Mouse (Mus musculus): ENCODE data around the gene Saa1.
"Not testable (repeated sequence)": the region's sequence is repeated elsewhere in the genome, so short reads cannot be mapped to it uniquely, and the experiment has no call there.

Gene Saa1

DNA sequence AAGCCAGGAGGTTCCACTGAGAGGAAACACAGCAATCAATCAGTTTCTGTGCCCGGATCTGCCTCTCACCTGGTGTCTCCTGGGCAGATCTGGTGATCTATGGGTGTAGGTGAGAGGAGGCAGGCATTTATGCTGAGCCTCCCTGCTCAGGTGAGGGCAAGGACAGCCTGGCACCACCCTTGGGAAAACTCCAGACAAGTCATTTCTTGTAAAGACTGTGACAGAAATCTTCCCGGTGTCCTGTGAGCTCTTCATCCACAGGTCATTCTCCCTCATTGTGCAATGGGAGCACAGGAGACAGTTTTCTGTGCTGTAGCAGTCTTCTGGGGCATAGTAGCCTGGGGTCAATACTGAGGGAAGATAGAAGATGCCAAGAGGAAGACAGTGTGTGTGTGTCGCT lies at the start of gene Saa1:
Saa1 (minus strand) TSS at position 101 of the 400 bp plus-strand sequence.
- DNase-seq (ENCODE audit: low spot score): not testable (repeated sequence)

DNA sequence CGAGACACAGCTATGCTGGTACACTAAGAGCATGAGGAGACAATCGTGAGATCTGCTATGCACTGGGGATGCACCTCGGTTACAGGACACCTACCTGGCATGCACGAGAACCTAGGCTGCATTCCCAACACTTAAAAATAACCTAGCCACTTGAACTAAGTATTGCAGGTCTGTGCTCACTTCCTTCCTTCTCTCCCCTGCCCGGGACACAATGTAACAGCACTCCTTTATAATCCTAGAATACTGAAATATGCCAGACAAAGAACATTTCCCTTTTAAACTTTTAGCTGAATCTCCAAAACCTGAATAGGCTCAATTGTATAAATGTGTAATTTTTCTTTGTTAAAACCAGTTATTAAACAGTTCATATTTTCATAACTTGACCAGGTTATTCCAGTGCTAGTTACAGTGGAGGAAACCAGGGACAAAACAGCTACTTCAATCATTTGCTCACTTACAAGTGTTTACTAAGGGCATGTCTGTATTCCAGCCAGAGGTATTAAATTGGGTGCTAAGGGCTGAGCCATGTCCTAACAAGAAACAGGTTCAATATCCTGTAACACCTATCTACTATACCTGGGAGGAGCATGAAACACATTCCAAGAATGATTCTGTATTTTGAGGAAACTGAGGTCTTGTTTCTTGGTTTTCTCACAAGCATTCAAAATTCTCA lies 46.5 kb upstream of the Saa1 start:
- no peak for DNase-seq (ENCODE audit: low spot score)

DNA sequence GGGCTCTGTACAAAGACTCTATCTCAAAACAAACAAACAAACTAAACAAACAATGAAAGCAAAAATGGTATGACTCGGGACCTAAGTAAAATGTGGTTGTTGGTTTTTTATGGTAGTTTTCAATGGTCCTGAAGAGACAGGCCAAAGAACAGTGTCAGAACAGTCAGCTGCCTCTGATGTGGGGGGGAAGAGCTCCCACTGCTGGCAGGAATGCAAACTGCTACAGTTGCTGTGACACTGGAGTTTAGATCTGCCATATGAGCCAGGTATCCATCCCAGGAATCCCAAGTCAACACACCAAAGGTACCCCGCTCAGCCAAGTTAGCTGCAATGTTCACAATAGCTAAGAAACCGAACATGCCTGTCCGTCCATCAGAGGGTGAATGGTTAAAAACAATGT lies 27.9 kb upstream of the Saa1 start:
- DNase-seq (ENCODE audit: low spot score): peak; percentile 6

DNA sequence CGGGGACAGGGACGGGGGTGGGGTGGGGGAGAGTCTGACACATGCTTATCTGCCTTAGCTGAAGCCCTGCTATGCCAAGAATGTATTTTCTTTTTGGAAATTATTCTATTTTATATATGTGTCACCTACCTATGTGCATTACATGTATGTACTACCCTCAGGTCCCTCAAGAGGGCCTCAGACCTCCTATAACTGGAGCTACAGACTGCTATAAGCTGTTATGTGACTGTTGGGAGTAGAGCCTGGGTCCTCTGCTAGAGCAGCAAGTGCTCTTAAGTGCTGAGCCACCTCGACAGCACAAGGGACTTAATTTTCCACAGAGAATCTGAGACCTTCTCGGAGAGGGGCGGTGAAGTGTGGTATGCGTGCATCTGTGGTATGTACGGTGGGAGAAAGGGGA lies 25.7 kb upstream of the Saa1 start:
- DNase-seq (ENCODE audit: low spot score): no peak

DNA sequence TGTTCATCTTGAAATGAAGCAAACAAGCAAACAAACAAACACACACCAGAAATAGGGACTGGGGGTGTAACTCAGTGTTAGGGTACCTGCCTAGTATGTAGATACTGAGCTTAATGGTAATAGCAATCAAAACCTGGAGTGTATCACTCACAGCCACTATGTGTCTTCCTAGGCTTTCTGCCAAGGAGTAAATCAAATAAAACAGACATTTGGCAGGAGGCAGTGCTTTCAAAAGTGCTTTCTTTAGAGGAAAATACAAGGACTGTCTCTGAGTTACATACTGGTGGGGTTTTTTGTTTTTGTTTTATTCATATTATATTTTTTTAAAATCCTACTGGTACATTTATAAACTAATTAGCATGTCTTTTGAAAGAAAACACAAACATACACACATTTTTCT lies 24.6 kb upstream of the Saa1 start:
- DNase-seq (ENCODE audit: low spot score): no peak

DNA sequence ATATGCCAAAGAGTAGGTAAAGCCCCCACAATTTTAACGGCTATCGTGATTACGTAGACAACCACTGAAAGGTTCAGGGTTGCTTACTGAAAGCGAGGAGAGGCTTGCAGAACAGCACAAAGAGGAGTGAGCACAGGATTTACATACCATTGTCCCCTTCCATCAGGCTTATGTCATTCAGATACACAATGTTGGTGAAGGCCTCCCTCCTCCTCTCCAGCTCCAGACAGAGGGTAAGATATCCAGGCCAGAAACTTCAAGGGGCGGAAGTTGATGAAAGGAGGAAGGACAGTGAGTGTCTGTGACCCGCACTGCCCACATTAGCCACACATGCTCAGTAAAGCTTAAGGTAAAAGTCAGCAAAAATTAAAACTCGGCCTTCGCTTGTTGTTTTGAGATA lies 21.9 kb upstream of the Saa1 start:
- no peak for DNase-seq (ENCODE audit: low spot score)

DNA sequence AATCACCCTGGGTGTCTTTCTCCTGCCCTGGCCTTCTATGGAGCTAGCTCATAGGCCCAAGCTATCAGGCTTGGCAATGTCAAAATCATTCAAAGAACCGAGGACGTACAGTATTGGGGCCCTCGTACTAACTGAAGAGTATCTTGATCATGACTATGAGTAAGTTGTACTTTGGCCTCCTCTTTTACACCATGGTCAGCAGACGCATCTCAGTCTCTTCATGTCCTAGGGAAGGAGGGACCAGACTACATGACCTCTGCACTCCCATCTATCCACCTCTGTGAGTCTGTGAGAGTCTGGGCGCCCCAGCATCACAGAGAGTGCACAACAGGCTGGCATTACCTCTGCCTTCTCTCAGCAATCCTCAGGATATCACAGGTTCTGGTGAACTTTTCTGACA lies 19.8 kb upstream of the Saa1 start:
- DNase-seq (ENCODE audit: low spot score): no peak

DNA sequence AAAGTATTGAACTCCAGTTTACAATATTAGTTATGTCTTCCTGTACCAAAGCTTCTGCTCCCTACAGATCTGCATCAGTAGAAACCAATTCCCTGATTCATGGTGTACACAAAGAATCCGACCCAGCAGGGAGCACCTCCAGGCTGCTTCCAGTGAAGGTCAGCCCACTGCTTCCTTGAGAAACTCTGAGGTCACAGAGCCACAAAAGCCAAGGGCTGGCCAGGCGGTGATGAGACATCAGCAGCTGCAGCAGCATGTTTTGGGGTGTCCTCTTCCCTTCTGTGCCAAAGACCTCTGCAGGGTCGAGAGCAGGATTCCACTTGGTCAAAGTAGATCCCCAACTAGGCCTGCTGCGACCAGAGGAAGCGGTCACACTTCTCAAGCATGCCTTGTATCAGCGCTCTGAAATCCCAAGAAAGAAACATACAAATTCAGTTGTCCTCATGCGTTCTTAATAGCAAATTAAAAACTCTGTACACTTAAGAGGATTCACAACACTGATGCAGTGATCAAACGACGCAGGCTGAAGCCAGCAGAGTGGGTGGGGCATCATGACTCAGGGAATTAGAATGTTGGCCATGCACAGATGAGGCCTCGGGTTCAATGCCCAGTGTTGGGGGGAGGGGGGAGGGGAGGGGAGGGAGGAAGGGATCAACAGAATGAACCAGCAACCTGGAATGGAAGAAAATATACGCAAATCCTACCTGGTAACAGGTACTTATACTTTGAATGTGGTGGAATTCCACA lies 18.4 kb upstream of the Saa1 start:
- no peak for DNase-seq (ENCODE audit: low spot score)

DNA sequence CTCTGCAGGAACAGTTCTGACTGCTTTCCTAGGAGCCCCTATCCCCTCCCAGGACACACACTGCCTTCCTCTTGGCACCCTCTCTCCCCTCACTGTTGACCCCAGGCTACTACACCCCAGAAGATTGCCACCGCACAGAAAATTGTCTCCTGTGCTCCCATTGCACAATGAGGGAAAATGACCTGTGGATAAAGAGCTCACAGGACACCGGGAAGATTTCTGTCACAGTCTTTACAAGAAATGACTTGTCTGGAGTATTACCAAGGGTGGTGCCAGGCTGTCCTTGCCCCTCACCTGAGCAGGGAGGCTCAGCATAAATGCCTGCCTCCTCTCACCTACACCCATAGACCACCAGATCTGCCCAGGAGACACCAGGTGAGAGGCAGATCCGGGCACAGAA lies 8.7 kb upstream of the Saa1 start, which contains the start of gene Saa2:
Saa2 (plus strand) TSS at position 301 of the 400 bp plus-strand sequence.
- DNase-seq (ENCODE audit: low spot score): no peak

DNA sequence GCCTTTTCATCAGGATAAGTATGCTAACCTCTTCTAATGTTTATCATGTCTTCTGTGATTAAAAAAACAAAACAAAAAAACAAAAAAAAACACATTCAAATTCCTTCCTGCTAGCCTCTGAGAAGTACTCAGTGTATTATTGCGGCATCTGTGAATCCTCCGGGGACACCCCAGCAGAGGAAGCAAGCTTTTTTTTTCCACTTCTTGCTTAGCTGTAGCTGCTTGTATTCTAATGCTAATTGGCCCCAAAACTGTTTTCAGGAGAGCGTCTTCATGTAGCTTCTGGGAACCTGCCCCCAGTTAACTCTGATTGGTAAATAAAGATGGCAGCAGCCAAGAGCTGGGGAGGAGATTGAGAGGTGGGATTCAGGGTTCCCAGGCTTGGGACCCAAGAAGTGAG lies 5.7 kb upstream of the Saa1 start:
- DNase-seq (ENCODE audit: low spot score): no peak

DNA sequence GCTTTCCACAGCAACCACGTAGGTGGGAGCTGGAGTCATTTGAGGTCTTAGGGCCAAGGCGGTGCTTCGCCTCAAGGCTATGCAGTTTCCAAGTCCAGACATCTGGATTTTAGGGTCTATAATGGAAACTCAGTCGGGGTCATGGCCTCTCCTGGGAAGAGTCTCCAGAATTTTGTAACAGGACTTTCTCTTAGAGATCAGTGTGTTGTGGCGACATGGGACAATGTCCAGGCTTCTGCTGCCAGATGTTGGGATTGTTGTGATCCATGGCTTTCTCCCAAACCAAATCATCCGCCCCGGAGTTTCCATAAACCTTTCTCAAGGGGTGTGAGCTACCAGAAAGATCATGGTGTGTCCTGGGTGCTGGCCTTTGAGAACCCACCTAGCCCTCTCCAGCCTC lies 3.6 kb upstream of the Saa1 start:
- DNase-seq (ENCODE audit: low spot score): no peak

DNA sequence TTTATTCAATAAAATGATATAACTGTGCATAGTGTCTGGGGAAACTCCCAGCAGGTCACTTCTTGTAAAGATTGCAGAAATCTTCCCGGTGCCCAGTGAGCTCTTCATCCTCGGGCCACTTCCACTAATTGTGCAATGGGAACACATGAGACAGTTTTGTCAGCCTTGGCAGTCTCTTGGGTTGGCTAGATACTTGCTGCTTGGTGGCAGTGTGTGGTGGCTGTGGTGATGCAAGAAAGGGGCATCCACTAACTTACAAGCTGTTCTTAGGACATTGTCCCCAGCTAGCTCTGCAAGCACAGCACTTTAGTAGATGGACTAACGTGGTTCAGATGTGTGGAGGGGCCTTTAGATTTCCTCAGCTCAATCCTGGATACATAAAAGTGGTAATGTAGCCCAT lies 3.0 kb upstream of the Saa1 start:
- no peak for DNase-seq (ENCODE audit: low spot score)

DNA sequence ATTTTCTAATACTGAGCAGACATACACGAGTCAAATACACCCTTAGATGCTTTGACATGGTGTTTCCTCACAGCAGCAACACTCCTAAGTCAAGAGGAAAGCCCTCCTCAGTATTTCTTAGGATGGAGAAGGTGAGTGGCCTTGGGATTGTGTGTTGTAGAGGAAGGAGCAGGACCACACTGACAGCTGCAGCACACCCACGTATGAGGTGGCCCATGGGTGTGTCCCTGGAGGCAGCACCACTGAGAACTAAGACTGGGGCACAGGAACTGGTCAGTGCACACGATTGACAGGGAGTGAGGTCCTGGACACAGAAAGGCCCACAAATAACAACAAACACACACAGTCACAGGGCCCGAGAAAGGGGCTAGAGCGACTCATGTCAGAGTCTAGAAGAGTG lies 2.7 kb downstream of the Saa1 start:
- not testable (repeated sequence) for DNase-seq (ENCODE audit: low spot score)

DNA sequence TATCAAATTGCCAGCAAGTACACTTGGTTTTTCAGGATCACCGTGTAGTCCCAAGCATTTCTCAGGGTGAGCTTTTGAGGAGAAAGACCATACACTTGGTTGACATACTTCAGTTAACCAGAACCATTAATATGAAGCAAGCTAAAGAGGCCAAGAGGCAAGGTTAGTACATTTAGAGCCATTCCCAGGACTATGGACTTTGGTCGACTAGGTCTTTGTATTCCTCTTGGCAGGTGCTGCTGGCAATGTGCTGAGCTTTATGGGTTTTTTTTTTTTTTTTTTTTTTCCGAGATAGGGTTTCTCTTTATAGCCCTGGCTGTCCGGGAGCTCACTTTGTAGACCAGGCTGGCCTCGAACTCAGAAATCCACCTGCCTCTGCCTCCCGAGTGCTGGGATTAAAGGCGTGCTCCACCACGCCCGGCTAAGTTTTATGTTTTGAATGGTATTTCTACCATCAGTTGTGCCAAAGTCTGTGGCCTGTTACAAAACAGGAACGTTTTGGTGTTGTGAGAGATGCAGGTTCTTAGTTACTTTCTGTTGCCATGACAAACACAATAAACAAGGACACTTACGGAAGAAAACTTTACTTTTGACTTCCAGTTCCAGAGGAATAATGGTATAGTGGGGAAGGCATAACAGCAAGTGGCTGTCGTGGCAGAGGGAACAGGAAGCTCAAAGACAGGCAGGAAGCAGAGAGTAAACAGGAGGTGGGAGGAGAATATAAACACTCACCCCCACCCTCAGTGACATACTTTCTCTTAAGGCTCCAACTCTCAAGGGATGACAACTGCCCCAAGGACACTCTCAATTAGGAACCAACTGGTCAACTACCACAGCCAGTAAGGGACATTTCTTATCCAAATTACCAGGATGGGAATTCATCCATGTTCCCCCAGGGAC lies 4.0 kb downstream of the Saa1 start:
- DNase-seq (ENCODE audit: low spot score): no peak

DNA sequence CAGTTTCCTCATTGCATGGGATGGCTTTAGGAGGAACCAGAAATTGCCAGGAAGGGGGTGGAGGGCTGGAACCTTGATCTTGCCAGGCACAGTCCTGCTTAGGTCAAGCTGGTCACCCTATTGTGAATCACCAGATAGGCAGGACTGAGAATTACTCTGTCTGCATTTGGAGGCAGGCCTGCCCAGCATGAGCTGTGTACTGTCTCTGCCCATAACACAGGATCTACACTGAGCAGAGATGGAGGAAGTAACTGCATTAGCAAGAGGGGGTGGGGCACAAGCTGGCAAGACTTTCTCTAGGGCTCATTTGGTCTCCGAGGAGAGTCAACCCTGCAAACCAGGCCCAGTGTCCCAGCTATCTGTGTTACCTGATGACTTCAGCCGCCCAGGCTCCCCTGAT lies 7.8 kb downstream of the Saa1 start:
- no peak for DNase-seq (ENCODE audit: low spot score)

DNA sequence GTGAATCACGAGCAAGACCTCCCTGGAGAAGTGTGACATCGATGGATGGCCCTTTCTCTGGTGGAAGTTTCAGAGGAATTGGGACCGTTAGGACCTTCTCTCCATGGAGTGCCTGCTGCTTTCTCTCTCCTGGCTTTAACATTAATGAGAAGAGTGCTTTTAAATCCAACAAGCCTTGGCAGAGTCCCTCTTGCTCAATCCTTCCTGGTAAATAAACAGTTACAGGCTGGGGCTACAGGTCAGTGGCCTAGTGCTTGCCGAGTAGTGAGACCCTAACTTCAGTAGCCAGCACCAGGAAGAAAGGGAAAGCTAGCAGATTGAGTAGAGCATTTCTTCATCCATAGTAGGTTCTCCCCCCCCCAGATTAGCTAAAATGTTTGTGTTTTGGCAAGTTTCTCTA lies 10.3 kb downstream of the Saa1 start, which contains the start of gene Saa4:
Saa4 (minus strand) TSS at position 146 of the 400 bp plus-strand sequence.
- no peak for DNase-seq (ENCODE audit: low spot score)

DNA sequence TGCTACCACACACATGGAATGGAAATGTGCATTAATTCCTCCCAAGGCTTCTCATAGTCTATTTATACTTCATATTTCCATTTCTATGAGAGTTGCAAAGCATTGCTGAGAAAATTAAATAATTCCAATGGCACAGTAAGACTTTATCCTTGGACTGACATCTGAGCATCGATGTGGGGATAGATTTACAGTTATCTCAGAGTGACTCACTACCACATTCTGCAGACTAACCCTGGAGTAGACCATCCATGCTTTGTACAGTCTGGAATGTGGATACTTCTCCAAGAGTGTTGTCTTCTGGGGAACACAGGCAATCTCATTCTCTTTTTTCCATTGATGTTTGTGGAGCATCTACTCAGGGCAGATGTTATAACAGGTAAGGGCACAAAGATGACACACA lies 15.2 kb downstream of the Saa1 start:
- DNase-seq (ENCODE audit: low spot score): no peak

DNA sequence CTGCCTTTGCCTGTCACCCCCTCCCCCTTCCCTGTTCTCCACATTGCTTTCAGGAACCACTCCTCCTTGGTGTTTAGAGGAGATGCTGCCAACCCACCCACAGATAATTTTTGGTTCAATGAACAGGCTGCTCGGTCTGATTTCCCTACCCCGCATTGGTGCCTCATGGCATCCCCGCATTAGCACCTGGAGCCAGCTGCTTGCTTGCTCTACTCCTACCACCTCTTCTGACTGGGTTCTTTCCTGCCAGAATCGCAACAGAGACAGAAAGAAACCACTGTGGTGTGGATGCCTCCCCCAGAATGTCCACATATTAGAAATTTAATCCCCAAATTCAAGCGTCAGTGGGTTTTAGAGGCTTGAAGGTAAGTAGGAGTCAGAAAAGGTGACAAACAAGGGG lies 18.4 kb downstream of the Saa1 start:
- DNase-seq (ENCODE audit: low spot score): no peak

DNA sequence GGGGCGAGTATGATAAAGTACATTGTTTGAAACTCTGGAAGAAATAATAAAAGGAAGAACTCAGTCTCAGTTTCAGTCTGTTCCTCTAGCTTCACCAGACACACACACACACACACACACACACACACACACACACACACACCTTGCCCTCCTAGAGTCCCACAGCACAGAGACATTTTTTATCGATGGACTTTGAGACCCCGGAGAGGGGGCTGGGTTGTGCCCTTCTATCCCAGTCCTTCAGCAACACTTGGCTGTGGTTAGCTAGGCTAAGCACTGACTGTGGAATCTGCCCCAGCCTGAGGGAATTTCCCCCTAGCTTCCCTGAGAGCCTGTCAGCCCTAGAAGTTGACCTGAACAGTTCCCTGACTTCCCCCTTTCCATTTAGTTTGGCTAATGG lies 18.9 kb downstream of the Saa1 start:
- DNase-seq (ENCODE audit: low spot score): no peak

DNA sequence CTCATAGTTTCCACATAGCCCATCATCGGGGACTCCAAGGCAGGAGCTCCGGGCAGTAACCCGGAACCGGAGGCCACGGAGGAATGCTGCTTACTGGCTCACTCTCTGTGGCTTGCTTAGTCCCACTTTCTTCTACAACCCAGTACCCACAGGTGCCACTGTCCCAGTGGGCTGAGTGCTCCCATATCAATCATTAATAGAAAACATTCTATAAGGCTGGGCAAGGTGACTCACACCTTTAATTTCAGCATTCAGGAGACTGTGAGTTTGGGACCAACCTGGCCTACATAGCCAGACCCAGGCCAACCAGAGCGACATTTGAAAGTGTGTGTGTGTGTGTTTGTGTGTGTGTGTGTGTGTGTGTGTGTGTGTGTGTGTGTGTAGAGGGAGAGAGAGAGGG lies 19.4 kb downstream of the Saa1 start:
- no peak for DNase-seq (ENCODE audit: low spot score)

DNA sequence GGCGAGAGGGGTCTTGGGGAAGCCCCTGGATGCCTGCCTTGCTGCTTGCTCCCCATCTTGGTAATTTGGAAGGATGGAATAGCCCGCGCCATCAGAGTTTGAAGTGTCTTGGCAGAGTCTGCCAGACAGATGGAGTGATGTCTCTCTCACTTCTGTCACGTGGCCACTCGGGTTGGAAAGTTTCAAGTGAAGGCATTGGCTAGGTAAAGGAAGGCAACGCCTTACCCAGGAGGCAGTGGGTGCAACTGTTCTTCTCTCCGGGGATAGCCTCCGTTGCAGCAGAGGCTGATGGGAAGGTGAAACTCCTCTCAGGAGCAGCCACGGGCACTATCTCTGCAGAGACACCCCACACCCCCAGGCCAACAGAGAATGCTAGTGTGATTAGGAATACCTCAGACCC lies 22.3 kb downstream of the Saa1 start:
- no peak for DNase-seq (ENCODE audit: low spot score)

DNA sequence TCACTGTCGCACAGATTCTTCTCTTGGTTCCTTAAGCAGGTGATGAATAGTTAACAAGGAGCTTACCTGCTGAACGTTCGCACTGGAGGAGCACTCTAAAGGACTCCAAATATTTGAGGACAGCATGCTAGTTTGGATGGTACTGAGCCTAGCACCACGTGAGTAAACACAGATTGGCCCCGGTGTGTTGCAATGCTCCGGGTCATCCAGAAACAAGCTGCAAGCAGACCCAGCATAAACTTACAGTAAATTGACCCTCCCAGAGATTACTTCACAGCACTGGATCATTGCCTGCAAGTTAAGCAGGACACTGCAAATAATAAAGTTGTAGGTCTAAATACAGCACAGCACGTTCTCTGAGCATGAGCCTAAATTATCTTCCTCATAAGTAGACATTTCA lies 23.3 kb downstream of the Saa1 start:
- DNase-seq (ENCODE audit: low spot score): no peak
